Mouse (Mus musculus) thymus, postnatal 36 days (tissue): ENCODE measurements around the gene Tfip11.
A peak's percentile ranks its signal among the peaks of the same experiment; 100 is the strongest.

Experiments used
- DNase-seq, 2 experiments: peaks; one replicate each; pipeline ENCODE4 v3.0.0; 2022; ENCODE audit warnings: mixed read lengths in 2 of 2

The Tfip11 gene

DNA sequence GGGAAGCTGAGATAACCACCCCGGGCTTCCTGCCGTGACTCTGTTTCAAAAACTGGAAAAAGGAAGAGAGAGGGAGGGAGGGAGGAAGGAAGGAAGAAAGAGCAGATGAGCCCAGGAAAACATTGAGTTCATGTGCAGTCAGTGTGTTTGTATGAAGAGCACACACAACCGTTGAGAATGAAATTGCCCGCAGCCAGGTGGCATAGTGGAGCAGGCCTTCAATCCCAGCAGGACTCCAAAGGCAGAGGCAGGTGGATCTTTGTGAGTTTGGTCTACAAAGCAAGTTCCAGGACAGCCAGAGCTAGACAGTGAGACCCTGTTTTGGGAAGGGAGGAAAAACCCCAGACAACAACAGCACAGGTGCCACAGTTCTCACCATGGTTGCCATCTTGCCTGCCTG lies 41.2 kb downstream of the Tfip11 start:
- DNase-seq = no peak

DNA sequence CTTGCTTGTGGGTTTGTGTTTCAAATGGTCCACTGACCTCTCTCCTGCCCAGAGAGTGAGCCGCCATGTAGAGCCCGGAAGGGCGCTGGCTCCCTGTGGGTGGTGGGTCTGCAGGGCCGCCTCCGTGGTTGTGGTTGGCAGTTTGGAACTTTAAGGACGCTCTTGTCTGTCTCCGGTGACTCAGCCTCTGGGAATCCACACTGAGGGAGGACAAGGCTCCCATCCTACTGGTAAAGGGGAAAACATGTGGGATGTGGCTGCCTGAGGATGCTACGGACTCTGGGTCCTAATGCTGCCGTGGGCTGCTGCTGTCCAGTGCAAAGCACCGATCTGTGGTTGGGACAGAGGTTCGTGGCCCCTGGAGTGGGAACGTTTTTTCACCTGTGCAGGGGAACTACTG lies 41.8 kb downstream of the Tfip11 start:
- no peak for DNase-seq

DNA sequence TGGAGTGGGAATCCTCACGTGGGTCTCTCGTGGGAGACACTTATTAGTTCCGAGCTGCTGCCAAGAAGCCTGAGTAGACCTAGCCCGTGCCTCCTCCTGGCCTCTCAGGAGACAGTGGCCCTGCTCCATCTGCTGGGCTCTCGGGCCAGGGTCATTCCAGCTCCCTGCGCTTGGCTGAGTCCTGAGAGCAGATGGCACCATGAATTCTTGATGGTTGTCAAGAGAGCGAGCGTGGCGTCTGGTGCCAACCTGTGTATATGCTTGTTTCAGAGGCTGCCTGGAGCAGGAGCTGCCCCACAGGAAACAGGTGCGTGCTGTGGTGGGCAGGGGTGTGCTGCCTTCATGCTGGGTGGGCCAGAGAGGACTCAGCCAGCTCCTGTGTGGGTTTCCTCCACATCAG lies 42.5 kb downstream of the Tfip11 start:
- DNase-seq = peak; percentile 19 to 34

DNA sequence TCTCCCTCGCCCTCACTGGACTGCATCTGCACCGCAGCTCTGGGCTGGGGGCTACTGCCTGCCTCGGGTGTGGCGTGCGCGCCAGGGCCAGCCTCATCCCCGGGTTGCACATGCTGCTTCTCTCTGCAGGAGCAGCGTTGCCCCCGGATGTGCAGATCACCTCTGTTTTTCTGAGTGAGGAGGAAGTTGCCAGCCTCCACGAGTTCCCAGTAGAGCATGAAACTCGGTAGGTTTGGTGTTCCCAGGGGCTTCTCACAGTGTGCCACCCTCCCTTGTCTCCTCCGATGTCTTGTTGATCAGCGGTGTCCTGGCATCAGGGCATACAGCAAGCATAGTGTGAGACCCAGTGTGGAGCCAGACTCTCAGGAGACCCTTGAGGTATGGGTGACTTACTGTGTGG lies 43.2 kb downstream of the Tfip11 start:
- DNase-seq = peak; percentile 19 to 38

DNA sequence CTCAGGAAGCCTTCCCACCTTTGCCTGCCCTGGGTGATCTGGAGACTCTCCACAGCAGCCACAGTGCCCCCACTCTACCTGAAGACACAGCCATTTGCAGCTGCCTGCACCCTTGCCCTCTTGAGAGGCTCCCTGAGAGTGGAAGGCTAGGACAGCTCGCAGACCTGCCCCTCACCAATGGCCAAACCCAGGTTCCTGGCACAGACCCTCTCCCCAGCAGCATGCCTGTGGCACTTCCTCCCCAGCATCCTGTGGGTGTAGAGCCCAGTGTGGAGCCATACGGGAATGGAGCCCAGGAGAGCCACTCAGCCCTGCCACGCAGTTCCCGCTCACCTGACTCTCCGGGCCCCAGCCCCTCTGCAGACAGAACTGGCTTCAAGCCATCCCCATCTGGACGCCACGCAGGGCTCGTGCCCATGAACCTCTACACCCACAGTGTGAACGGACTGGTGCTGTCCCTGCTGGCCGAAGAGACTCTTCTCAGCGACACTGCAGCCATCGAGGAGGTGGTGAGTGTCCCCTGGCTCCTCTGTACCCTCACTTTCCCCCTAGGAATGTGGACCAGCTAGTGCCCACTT lies 44.2 kb downstream of the Tfip11 start:
- DNase-seq = no peak

DNA sequence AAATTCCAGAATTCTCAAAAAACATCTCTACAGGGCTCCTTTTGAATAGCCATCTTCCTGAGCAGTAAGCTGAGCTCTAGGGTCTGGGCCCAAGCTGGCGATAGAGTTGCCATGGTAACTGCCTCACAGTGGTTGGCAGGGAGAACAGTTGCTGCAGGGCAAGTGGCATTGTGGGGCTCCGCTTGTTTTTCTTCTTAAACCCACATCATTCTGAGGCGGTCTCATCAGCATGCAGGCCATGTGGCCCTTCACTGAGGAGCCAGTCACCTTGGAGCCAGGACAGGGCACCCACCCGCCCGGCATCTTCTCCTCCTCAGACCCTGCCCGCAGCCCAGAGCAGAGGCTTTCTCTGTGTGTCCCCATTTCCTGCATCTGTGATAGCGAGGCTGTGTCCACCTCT lies 45.8 kb downstream of the Tfip11 start:
- no peak for DNase-seq

DNA sequence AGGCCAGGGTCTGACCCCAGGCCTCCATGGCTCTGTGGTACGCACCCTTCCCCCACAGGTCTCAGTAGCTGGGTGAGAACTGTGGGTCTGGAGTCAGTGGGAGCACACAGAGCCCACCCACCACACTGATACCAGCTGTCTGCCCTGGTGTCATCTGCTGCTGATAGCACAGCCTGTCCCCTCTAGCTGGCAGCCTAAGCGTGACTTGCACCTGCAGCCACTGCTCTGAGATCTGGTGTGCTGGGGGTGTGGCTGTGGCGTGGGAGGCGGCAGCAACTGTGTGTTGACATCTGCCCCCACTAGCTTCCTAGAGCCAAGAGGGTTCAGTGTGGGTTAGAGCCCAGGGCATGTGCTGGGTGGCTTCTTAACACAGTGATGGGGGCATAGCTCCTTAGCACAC lies 50.0 kb downstream of the Tfip11 start:
- DNase-seq = peak; percentile 10 to 34

DNA sequence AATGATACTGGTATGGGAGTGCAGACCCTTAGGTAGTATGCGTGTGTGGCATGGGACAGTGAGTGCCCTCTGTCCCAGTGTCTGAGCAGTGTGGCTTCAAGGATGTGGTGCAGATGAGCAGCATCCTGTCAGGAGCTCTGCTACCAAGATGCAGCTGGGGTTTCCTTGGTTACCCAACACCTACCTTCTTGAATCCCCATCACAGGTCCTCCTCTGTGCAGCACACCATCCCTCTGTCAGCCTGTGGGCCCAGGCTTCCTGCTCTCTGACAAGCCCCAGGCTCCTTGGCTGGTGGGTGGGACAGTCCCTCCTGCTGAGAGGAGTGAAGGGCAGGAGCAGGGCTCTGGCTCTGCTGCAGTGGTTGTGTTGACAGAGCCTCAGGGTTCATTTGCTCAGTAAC lies 51.2 kb downstream of the Tfip11 start:
- no peak for DNase-seq

DNA sequence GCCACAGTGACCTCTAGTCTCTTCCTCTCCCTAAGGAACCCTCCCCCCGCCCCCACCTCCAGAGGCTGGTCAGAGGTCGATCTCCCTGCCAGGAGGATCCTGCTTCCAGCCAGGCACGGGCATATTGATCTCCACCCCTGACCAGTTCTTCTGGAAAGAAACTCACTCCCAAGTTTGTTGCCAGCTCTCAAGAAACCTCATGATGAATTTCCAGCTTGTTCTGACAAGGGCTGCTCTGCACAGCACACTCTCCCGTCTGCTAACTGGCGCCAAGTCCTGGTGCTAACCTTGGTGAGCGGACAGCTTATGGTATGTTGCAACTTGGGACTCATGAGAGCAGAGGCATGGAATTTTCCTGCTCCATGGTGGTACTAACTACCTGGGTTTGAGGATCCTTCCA lies 52.6 kb downstream of the Tfip11 start:
- DNase-seq = no peak

DNA sequence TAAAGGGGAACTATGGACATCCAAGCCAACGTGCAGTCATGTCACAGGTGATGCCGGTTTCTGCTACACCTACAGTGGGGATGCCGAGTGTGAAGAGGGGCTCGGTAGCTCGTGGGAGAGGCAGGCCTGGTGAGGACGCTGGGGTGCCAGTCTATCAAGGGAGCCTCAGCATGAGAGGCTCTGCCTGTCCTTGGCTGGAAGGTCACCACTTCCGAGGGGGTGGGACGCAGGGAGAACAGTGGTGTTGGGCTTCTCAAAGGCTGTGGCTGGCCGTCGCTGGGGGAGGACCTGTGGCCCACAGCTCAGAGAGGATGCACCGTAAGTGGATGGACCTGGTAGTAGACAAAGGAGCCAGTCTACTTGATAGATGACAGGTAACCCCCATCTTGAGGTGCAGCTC lies 55.0 kb downstream of the Tfip11 start:
- no peak for DNase-seq

DNA sequence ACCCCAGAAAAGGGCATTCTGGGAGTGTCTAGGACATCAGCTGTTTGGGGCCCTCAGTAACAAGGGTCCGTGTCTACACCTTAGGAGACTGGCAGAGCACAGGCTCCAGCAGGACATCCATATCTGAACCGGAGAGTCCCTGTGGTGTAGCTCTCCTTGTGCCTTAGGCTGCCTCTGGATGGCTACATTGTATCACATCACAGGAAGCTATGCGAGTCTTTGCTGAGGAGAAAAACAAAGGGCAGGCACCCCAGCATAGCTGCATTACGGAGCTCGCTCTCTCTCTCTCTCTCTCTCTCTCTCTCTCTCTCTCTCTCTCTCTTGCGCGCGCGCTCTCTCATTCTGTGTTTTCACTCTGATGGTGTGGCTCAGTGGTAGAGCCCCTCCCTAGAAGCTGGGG lies 55.9 kb downstream of the Tfip11 start:
- no peak for DNase-seq

DNA sequence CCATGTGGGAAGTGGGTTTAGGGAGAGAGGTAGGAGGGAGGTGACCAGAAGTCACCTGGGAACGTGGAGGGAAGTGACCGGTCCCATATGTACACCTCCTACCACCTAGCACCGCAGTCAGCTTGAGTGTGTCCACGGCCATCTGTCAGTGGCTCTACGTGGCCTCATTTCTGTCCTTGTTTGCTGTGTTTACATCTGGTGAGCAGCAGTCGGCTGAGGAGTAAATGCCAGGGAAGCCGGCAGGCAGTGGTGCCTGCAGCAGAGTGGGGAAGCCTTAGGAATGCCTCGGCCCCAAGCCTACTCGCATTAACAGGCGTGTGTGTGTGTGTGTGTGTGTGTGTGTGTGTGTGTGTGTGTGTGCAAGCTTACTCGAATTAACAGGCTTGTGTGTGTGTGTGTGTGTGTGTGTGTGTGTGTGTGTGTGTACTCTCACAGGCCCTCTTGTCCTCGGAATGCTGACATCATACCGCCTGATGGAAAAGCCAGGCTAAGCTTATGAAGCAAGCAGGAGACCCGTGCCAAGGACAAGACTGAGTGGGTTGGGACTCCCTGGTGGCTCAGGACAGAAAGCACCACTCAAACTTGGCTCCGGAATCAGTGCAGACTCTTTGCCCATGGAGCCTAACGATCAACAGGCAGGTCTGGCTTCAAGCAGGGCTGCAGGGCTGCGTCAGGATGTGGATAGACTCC lies 56.6 kb downstream of the Tfip11 start:
- DNase-seq = no peak

DNA sequence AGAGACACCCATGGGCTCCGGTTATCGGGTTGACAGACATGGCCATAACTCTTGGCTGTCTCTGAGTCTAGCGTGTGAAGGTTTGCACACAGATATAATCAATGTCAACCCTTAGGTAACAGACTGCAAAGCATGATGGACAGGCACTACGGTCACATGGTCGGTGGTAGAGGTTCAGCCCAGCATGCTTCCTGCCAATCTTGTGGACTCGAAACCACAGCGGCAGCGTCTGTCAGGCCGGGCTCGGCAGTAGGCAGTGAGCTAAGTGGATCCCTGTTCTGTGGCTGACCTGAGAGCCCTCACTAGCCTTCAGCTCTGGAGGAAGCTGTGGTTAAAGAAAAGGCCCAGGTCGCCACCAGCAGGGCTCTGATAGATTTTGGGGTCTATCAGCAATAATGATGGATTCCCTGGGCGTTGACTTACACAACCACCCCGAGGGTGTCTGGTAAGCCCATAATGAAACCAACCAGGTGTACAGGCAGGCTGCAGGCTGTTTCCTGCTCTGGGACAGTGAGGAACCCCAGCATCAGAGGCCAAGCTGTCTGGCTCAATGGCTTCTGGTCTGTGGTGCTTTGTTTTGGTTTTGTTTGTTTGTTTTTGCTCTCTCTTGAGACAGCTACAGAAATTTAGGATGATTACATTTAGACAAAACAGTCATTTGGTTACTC lies 58.8 kb downstream of the Tfip11 start:
- no peak for DNase-seq

DNA sequence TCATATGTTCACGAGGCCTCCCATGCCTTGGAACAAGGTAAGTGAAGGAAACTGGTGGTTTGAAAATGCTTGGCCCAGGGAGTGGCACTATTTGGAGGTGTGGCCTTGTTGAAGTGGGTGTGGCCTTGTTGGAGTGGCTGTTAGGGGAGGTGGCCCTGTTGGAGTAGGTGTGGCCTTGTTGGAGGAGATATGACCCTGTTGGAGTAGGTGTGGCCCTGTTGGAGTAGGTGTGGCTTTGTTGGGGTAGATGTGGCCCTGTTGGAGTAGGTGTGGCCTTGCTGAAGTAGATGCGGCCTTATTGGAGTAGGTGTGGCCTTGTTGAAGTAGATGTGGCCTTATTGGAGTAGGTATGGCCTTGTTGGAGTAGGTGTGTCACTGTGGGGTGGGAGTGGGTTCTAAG lies 59.8 kb downstream of the Tfip11 start:
- DNase-seq = no peak
